Mouse (Mus musculus) cerebellum, adult 2 months (tissue): ENCODE results near the gene Pde3a.

Experiments used
- CTCF ChIP-seq: fragments of 200-500 bp; IDR thresholded peaks from 2 replicates; pipeline ENCODE4 v1.5.1; 2011; ENCODE audit warnings: low read depth, mild to moderate bottlenecking, control low read depth, low read length, moderate library complexity, borderline replicate concordance; ENCODE audit not compliant: insufficient read depth
- POLR2A ChIP-seq: fragments of 200-500 bp; IDR thresholded peaks from 2 replicates; pipeline ENCODE4 v1.6.1; 2011; ENCODE audit warnings: low read length, control low read depth, borderline replicate concordance; ENCODE audit not compliant: insufficient read depth

- TF ChIP-seq CTCF (no peak), POLR2A (no peak)
Observed at GRCm38 (mm10) chr6:141210021-141210420, 39.0 kb upstream of the Pde3a start.
